Mouse (Mus musculus): Measurements from ENCODE around the gene Col8a2. TPM values are rescaled to one million over a fixed set of nuclear protein-coding genes. Genes with fewer than 3 reads are reported as not detected.

Col8a2 gene
- polyA plus RNA-seq, 1 experiment from 2014 or later: 5.3 TPM

GRCm38 (mm10) chr4:126256967-126257881 lies 29.4 kb upstream of the Col8a2 start:
- peaks cover 68% of the 10 kb centered on the region for H3K4me1 ChIP-seq (replicated peaks; ENCODE audit: control insufficient read depth, insufficient read depth, low read length)
- ATAC-seq (replicated peaks; ENCODE audit: low FRiP score, low TSS enrichment, low read depth) (no peak), DNase-seq (ENCODE audit: low spot score) (no peak)
- WGBS: 6% methylated on average over 26 of the region's 26 CpGs
- H3K9ac ChIP-seq (ENCODE audit: low read length): peak overlapping the region; percentile 97
- peak overlapping the region; percentile 92 for H3K4me3 ChIP-seq (ENCODE audit: low read depth, low read length)
- H3K27ac ChIP-seq (ENCODE audit: low read depth): peak overlapping the region; percentile 95
- no peaks in the 10 kb centered on the region for H3K9me3 ChIP-seq (ENCODE audit: control insufficient read depth, low read length)
- H3K27me3 ChIP-seq (replicated peaks; ENCODE audit: control insufficient read depth, insufficient read depth, low read length): no peaks in the 10 kb centered on the region
- H3K36me3 ChIP-seq (ENCODE audit: control insufficient read depth, insufficient read depth, low read length): no peaks in the 10 kb centered on the region
- H3K4me2 ChIP-seq (ENCODE audit: low read length): peak overlapping the region; percentile 91

- 27% methylated on average over 3 of the region's 3 CpGs for whole genome bisulfite sequencing
- Histone ChIP-seq H3K27ac (ENCODE audit: low read depth) (peak overlapping the region; percentile 96), H3K36me3 (ENCODE audit: control insufficient read depth, insufficient read depth, low read length) (0 out of 2 replicates have a peak, but pooled peaks cover 4% of the 10 kb centered on the region), H3K9ac (ENCODE audit: low read length) (no peak overlapping the region; the same call in 1 of the 2 replicates), H3K4me3 (ENCODE audit: low read depth, low read length) (0 out of 2 replicates have a peak overlapping the region, but pooled peaks have one; percentile 8), H3K27me3 (replicated peaks; ENCODE audit: control insufficient read depth, insufficient read depth, low read length) (no peaks in the 10 kb centered on the region), H3K4me2 (ENCODE audit: low read length) (peak overlapping the region; percentile 49), H3K9me3 (ENCODE audit: control insufficient read depth, low read length) (no peaks in the 10 kb centered on the region), H3K4me1 (replicated peaks; ENCODE audit: control insufficient read depth, insufficient read depth, low read length) (peaks cover 58% of the 10 kb centered on the region)
- DNase-seq (ENCODE audit: low spot score) (no peak), ATAC-seq (replicated peaks; ENCODE audit: low FRiP score, low TSS enrichment, low read depth) (no peak)
Measured at GRCm38 (mm10) chr4:126259063-126259462, 27.5 kb upstream of the Col8a2 start.

DNA sequence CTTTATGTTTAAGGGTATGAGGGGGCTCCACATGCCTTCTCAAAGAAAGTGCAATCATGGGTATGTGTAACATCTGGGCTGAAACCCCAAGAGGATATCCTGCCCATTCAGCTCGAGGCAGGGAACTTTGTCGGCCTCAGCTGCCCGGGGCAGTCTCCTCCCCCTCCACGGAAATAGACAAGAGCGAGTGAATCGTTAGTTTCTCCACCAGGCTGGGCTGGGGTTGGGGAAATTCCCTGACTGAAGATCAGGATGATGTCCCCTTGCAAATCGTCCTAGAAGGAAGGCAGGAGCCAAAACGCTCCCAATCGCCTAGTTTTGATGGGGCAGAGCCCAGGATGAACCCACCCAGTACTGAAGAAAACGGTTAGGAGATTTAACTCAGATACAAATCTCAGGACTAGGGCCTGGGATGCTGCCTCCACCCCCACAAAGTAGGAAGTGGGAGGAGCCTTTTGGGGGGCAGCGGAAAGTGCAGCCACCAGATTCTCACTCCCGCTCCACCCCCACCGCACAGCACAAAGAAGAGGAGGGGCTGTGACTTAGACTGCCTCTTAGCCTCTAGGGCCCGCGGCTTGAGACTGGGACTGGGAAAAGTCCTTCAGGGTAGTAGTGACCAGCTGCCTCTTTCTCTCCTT lies 27.0 kb upstream of the Col8a2 start:
- H3K9me3 ChIP-seq (ENCODE audit: control insufficient read depth, low read length): no peaks in the 10 kb centered on the region
- peaks cover 52% of the 10 kb centered on the region for H3K4me1 ChIP-seq (replicated peaks; ENCODE audit: control insufficient read depth, insufficient read depth, low read length)
- ATAC-seq (replicated peaks; ENCODE audit: low FRiP score, low TSS enrichment, low read depth) (no peak), DNase-seq (ENCODE audit: low spot score) (peak; percentile 81)
- H3K27me3 ChIP-seq (replicated peaks; ENCODE audit: control insufficient read depth, insufficient read depth, low read length): no peaks in the 10 kb centered on the region
- peak overlapping the region; percentile 96 for H3K27ac ChIP-seq (ENCODE audit: low read depth)
- H3K4me3 ChIP-seq (ENCODE audit: low read depth, low read length): peak overlapping the region; percentile 8; the same call in 1 of the 2 replicates
- 3% methylated on average over 15 of the region's 15 CpGs for WGBS
- H3K9ac ChIP-seq (ENCODE audit: low read length): peak overlapping the region; percentile 25; the same call in 1 of the 2 replicates
- H3K4me2 ChIP-seq (ENCODE audit: low read length): peak overlapping the region; percentile 49
- 0 out of 2 replicates have a peak, but pooled peaks cover 5% of the 10 kb centered on the region for H3K36me3 ChIP-seq (ENCODE audit: control insufficient read depth, insufficient read depth, low read length)

GRCm38 (mm10) chr4:126260520-126261201 lies 25.9 kb upstream of the Col8a2 start:
- H3K4me3 ChIP-seq (ENCODE audit: low read depth, low read length): peak overlapping the region; percentile 8; the same call in 1 of the 2 replicates
- H3K9ac ChIP-seq (ENCODE audit: low read length): 0 out of 2 replicates have a peak overlapping the region, but pooled peaks have one; percentile 16
- 8% methylated on average over 10 of the region's 10 CpGs for WGBS
- no peak for DNase-seq (ENCODE audit: low spot score)
- no peak for ATAC-seq (replicated peaks; ENCODE audit: low FRiP score, low TSS enrichment, low read depth)
- H3K27me3 ChIP-seq (replicated peaks; ENCODE audit: control insufficient read depth, insufficient read depth, low read length): no peaks in the 10 kb centered on the region
- H3K36me3 ChIP-seq (ENCODE audit: control insufficient read depth, insufficient read depth, low read length): 0 out of 2 replicates have a peak, but pooled peaks cover 5% of the 10 kb centered on the region
- H3K9me3 ChIP-seq (ENCODE audit: control insufficient read depth, low read length): no peaks in the 10 kb centered on the region
- H3K27ac ChIP-seq (ENCODE audit: low read depth): peak overlapping the region; percentile 96
- H3K4me2 ChIP-seq (ENCODE audit: low read length): peak overlapping the region; percentile 49
- H3K4me1 ChIP-seq (replicated peaks; ENCODE audit: control insufficient read depth, insufficient read depth, low read length): peaks cover 51% of the 10 kb centered on the region

- DNase-seq (ENCODE audit: low spot score) (no peak), ATAC-seq (replicated peaks; ENCODE audit: low FRiP score, low TSS enrichment, low read depth) (no peak)
- peaks cover 51% of the 10 kb centered on the region for H3K4me1 ChIP-seq (replicated peaks; ENCODE audit: control insufficient read depth, insufficient read depth, low read length)
- H3K4me2 ChIP-seq (ENCODE audit: low read length): no peak overlapping the region
- peak overlapping the region; percentile 96 for H3K27ac ChIP-seq (ENCODE audit: low read depth)
- no peaks in the 10 kb centered on the region for H3K27me3 ChIP-seq (replicated peaks; ENCODE audit: control insufficient read depth, insufficient read depth, low read length)
- 0 out of 2 replicates have a peak, but pooled peaks cover 5% of the 10 kb centered on the region for H3K36me3 ChIP-seq (ENCODE audit: control insufficient read depth, insufficient read depth, low read length)
- no peaks in the 10 kb centered on the region for H3K9me3 ChIP-seq (ENCODE audit: control insufficient read depth, low read length)
- no peak overlapping the region for H3K4me3 ChIP-seq (ENCODE audit: low read depth, low read length)
- WGBS: 67% methylated on average over 6 of the region's 6 CpGs
- no peak overlapping the region for H3K9ac ChIP-seq (ENCODE audit: low read length)
Measured at GRCm38 (mm10) chr4:126261266-126261665, 25.3 kb upstream of the Col8a2 start.

DNA sequence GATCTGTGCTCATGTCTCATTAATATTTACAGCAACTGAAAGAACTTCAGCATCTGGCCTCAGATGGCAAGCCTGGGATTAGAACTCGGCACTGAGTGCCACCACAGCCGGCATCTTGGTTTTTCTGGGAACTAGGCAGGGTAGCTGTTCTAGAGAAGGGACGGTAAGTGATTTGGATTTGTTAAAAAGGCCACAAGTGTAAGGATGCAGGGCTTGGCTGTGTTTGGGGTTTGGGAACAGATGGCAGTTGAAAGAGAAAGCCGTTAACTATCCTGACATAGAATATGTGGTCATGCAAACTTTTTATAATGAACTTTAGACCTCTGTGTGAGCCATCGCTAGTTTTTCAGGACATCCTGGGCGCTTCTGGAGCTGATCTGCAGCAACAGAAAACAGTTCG lies 24.9 kb upstream of the Col8a2 start:
- Histone ChIP-seq H3K4me1 (replicated peaks; ENCODE audit: control insufficient read depth, insufficient read depth, low read length) (peaks cover 51% of the 10 kb centered on the region), H3K27ac (ENCODE audit: low read depth) (no peak overlapping the region), H3K9ac (ENCODE audit: low read length) (no peak overlapping the region), H3K4me3 (ENCODE audit: low read depth, low read length) (peak overlapping the region; percentile 77; the same call in 1 of the 2 replicates), H3K36me3 (ENCODE audit: control insufficient read depth, insufficient read depth, low read length) (0 out of 2 replicates have a peak, but pooled peaks cover 5% of the 10 kb centered on the region), H3K27me3 (replicated peaks; ENCODE audit: control insufficient read depth, insufficient read depth, low read length) (no peaks in the 10 kb centered on the region), H3K9me3 (ENCODE audit: control insufficient read depth, low read length) (no peaks in the 10 kb centered on the region), H3K4me2 (ENCODE audit: low read length) (peak overlapping the region; percentile 22; the same call in 1 of the 2 replicates)
- 48% methylated on average over 7 of the region's 7 CpGs for WGBS
- ATAC-seq (replicated peaks; ENCODE audit: low FRiP score, low TSS enrichment, low read depth) (no peak), DNase-seq (ENCODE audit: low spot score) (no peak)

DNA sequence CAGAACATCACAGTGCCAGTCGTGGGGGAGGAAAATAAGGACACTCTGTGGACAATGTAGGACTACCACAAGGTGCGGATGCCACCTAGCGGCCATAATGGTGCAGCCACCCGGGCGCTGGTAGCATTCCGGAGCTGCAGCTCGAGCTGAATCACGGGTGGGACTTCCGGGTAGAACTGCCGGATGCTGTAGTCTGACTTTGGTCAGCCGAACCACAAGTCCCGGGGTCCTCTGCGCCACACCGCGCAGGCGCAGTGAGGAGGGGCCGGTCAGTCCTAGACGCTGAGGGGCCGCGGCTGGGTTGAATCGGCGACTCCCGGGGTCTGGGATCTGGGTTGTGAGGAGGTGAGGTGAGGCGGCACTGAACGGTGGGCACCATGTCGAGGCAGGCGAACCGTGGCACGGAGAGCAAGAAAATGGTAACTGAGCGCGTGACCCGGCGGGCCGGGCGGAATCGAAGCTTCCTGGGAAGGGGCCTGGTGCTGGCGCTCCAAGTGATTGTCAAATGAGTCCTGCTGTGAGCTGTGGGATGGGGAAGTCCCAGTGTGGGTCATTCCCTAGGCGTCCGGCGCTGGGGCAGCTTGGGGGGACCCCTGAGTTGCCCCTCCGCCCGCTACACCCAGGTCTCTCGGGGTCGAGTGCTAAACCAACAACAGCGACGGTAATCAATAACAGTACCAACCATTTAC lies 24.3 kb upstream of the Col8a2 start, which contains the start of gene Trappc3:
Gene Trappc3 (plus strand): TSS at position 207 of the 689 bp plus-strand sequence.
- Histone ChIP-seq H3K27me3 (replicated peaks; ENCODE audit: control insufficient read depth, insufficient read depth, low read length) (no peaks in the 10 kb centered on the region), H3K4me2 (ENCODE audit: low read length) (peak within 1 kb of the TSS; percentile 79), H3K9ac (ENCODE audit: low read length) (peak within 1 kb of the TSS; percentile 84), H3K4me3 (ENCODE audit: low read depth, low read length) (peak within 1 kb of the TSS; percentile 77), H3K36me3 (ENCODE audit: control insufficient read depth, insufficient read depth, low read length) (0 out of 2 replicates have a peak, but pooled peaks cover 5% of the 10 kb centered on the region), H3K27ac (ENCODE audit: low read depth) (peak within 1 kb of the TSS; percentile 96), H3K9me3 (ENCODE audit: control insufficient read depth, low read length) (no peaks in the 10 kb centered on the region), H3K4me1 (replicated peaks; ENCODE audit: control insufficient read depth, insufficient read depth, low read length) (peaks cover 47% of the 10 kb centered on the region)
- ATAC-seq (replicated peaks; ENCODE audit: low FRiP score, low TSS enrichment, low read depth) (peak; percentile 90), DNase-seq (ENCODE audit: low spot score) (peak; percentile 99)
- under 1% methylated on average over 46 of the region's 46 CpGs for WGBS

Measured in intestine, embryonic 14.5 days (tissue).